Mouse (Mus musculus) heart, postnatal 0 days (tissue): ENCODE results near the gene Rph3al. TPM values are rescaled to one million over a fixed set of nuclear protein-coding genes. Genes with fewer than 3 reads are reported as not detected.
A peak's percentile ranks its signal among the peaks of the same experiment; 100 is the strongest.

Experiments
- ATAC-seq: fragments of 200-750 bp; cut with Nextera tagmentation; 2 replicates; pipeline ENCODE4 v1.8.0; 2017; ENCODE audit warnings: low read depth, moderate number of reproducible peaks, moderate library complexity; ENCODE audit not compliant: insufficient read depth
- DNase-seq: peaks from one replicate; pipeline ENCODE4 v3.0.0-alpha.2; 2016; ENCODE audit warnings: low spot score
- H3K27ac ChIP-seq: fragments of 300-500 bp; sonication (generic); 2 replicates; pipeline ENCODE4 v1.5.1; 2014; ENCODE audit warnings: low read depth, mild to moderate bottlenecking
- H3K27me3 ChIP-seq: fragments of 300-500 bp; sonication (generic); 2 replicates; pipeline ENCODE4 v1.6.1; 2014; ENCODE audit warnings: low read length, mixed read lengths; ENCODE audit not compliant: control insufficient read depth, insufficient read depth
- H3K36me3 ChIP-seq: fragments of 300-500 bp; sonication (generic); replicated peaks from 2 replicates; pipeline ENCODE4 v1.6.1; 2014; ENCODE audit warnings: low read length, mixed read lengths; ENCODE audit not compliant: control insufficient read depth, insufficient read depth
- H3K4me1 ChIP-seq: fragments of 300-500 bp; sonication (generic); 2 replicates; pipeline ENCODE4 v1.6.1; 2014; ENCODE audit warnings: antibody characterized with exemption; ENCODE audit not compliant: control insufficient read depth, insufficient read depth
- H3K4me2 ChIP-seq: fragments of 300-500 bp; sonication (generic); 2 replicates; pipeline ENCODE4 v1.6.1; 2014; ENCODE audit warnings: low read depth, mild to moderate bottlenecking, low read length, moderate library complexity
- H3K4me3 ChIP-seq: fragments of 300-500 bp; sonication (generic); 2 replicates; pipeline ENCODE4 v1.5.1; 2014; ENCODE audit warnings: low read depth, low read length
- H3K9ac ChIP-seq: fragments of 300-500 bp; sonication (generic); replicated peaks from 2 replicates; pipeline ENCODE4 v1.6.1; 2014; ENCODE audit warnings: low read depth, low read length, mixed read lengths
- H3K9me3 ChIP-seq: fragments of 300-500 bp; sonication (generic); replicated peaks from 2 replicates; pipeline ENCODE4 v1.6.1; 2016; ENCODE audit warnings: low read length; ENCODE audit not compliant: control insufficient read depth
- CTCF ChIP-seq: IDR thresholded peaks from 2 replicates; pipeline ENCODE4 v1.5.1; 2016; ENCODE audit warnings: antibody characterized with exemption, control low read depth, low read depth
- EP300 ChIP-seq: IDR thresholded peaks from 2 replicates; pipeline ENCODE4 v1.6.1; 2016; ENCODE audit warnings: antibody characterized with exemption, low read depth
- WGBS: fragments of 180-500 bp; shearing (Covaris S2); extraction: QIAGEN DNeasy Blood & Tissue Kit; methylation state at CpG from one replicate; pipeline ENCODE4 v1.1.7; 2014; 5-methylcytosine and 5-hydroxymethylcytosine counted together
- polyA plus RNA-seq: library from polyadenylated mRNA; unstranded; fragments of >200 nt; fragmentation: Nextera tagmentation; extraction: Ambion mirVana; gene quantifications from 2 replicates; pipeline ENCODE4 v1.2.1, GENCODE M21; 2015
- total RNA-seq: library from RNA; depleted of rRNA; stranded (reverse); fragments of >200 nt; gene quantifications from 2 replicates; pipeline ENCODE4 v1.2.3, GENCODE M21; 2014; ENCODE audit warnings: low replicate concordance

Gene Rph3al
- total and polyA plus RNA-seq, 2 experiments from 2014 or later, result 15.5 to 15.6 TPM

GRCm38 (mm10) chr11:75858975-75859374 is 79.3 kb downstream of the Rph3al start:
- ATAC-seq, result no peak
- WGBS, result 72% methylated on average over 2 of the region's 2 CpGs
- Histone ChIP-seq H3K4me2 (no peak overlapping the region), H3K9ac (no peak overlapping the region), H3K4me1 (no peaks in the 10 kb centered on the region; the same call in 1 of the 2 replicates), H3K27me3 (no peaks in the 10 kb centered on the region), H3K36me3 (0 out of 2 replicates have a peak, but pooled peaks cover 2% of the 10 kb centered on the region), H3K4me3 (no peak overlapping the region), H3K9me3 (no peaks in the 10 kb centered on the region), H3K27ac (no peak overlapping the region)
- TF ChIP-seq CTCF (no peak), EP300 (no peak)
- no peak for DNase-seq

- peak; percentile 43 for DNase-seq
- H3K4me2 ChIP-seq, result no peak overlapping the region
- no peaks in the 10 kb centered on the region; the same call in 1 of the 2 replicates for H3K4me1 ChIP-seq
- no peaks in the 10 kb centered on the region for H3K27me3 ChIP-seq
- 0 out of 2 replicates have a peak, but pooled peaks have one; percentile 30 for ATAC-seq
- TF ChIP-seq EP300, result no peak
- no peak for TF ChIP-seq CTCF
- 30% methylated on average over 3 of the region's 3 CpGs for WGBS
- no peaks in the 10 kb centered on the region for H3K9me3 ChIP-seq
- H3K27ac ChIP-seq, result no peak overlapping the region
- no peak overlapping the region for H3K4me3 ChIP-seq
- H3K36me3 ChIP-seq, result 0 out of 2 replicates have a peak, but pooled peaks cover 5% of the 10 kb centered on the region
- H3K9ac ChIP-seq, result no peak overlapping the region
Measured at GRCm38 (mm10) chr11:75857781-75858180, 80.4 kb downstream of the Rph3al start.

GRCm38 (mm10) chr11:75854327-75854726 is 83.9 kb downstream of the Rph3al start:
- no peak overlapping the region for H3K9ac ChIP-seq
- no peak overlapping the region for H3K4me2 ChIP-seq
- peaks cover 6% of the 10 kb centered on the region for H3K4me1 ChIP-seq
- DNase-seq, result no peak
- H3K27ac ChIP-seq, result no peak overlapping the region
- 0 out of 2 replicates have a peak, but pooled peaks cover 5% of the 10 kb centered on the region for H3K36me3 ChIP-seq
- H3K27me3 ChIP-seq, result no peaks in the 10 kb centered on the region
- no peak for ATAC-seq
- H3K9me3 ChIP-seq, result no peaks in the 10 kb centered on the region
- H3K4me3 ChIP-seq, result no peak overlapping the region
- WGBS, result 77% methylated on average over 7 of the region's 7 CpGs
- TF ChIP-seq CTCF (no peak), EP300 (no peak)

GRCm38 (mm10) chr11:75853067-75853636 is 85.1 kb downstream of the Rph3al start:
- H3K27me3 ChIP-seq, result no peaks in the 10 kb centered on the region
- no peak overlapping the region for H3K9ac ChIP-seq
- no peaks in the 10 kb centered on the region for H3K9me3 ChIP-seq
- TF ChIP-seq CTCF (no peak), EP300 (no peak)
- 76% methylated on average over 10 of the region's 10 CpGs for WGBS
- ATAC-seq, result no peak
- H3K36me3 ChIP-seq, result 0 out of 2 replicates have a peak, but pooled peaks cover 5% of the 10 kb centered on the region
- H3K4me3 ChIP-seq, result no peak overlapping the region
- peaks cover 6% of the 10 kb centered on the region for H3K4me1 ChIP-seq
- no peak overlapping the region for H3K4me2 ChIP-seq
- DNase-seq, result no peak
- H3K27ac ChIP-seq, result no peak overlapping the region

- H3K9me3 ChIP-seq, result no peaks in the 10 kb centered on the region
- no peak overlapping the region for H3K4me3 ChIP-seq
- H3K9ac ChIP-seq, result no peak overlapping the region
- DNase-seq (peak; percentile 36), ATAC-seq (no peak)
- no peaks in the 10 kb centered on the region for H3K27me3 ChIP-seq
- H3K4me1 ChIP-seq, result peaks cover 6% of the 10 kb centered on the region
- H3K36me3 ChIP-seq, result 0 out of 2 replicates have a peak, but pooled peaks cover 5% of the 10 kb centered on the region
- H3K27ac ChIP-seq, result no peak overlapping the region
- no peak for TF ChIP-seq EP300
- no peak for TF ChIP-seq CTCF
- no peak overlapping the region for H3K4me2 ChIP-seq
- 40% methylated on average over 2 of the region's 2 CpGs for WGBS
Measured at GRCm38 (mm10) chr11:75852485-75852884, 85.7 kb downstream of the Rph3al start.

GRCm38 (mm10) chr11:75849552-75849951 is 88.7 kb downstream of the Rph3al start:
- peaks cover 6% of the 10 kb centered on the region for H3K4me1 ChIP-seq
- H3K36me3 ChIP-seq, result 0 out of 2 replicates have a peak, but pooled peaks cover 5% of the 10 kb centered on the region
- no peak overlapping the region for H3K9ac ChIP-seq
- no peaks in the 10 kb centered on the region for H3K27me3 ChIP-seq
- no peak overlapping the region for H3K4me3 ChIP-seq
- H3K27ac ChIP-seq, result no peak overlapping the region
- H3K4me2 ChIP-seq, result no peak overlapping the region
- TF ChIP-seq EP300, result no peak
- TF ChIP-seq CTCF, result no peak
- WGBS, result 74% methylated on average over 6 of the region's 6 CpGs
- no peak for ATAC-seq
- H3K9me3 ChIP-seq, result no peaks in the 10 kb centered on the region
- no peak for DNase-seq
